In the genomic region with DNA sequence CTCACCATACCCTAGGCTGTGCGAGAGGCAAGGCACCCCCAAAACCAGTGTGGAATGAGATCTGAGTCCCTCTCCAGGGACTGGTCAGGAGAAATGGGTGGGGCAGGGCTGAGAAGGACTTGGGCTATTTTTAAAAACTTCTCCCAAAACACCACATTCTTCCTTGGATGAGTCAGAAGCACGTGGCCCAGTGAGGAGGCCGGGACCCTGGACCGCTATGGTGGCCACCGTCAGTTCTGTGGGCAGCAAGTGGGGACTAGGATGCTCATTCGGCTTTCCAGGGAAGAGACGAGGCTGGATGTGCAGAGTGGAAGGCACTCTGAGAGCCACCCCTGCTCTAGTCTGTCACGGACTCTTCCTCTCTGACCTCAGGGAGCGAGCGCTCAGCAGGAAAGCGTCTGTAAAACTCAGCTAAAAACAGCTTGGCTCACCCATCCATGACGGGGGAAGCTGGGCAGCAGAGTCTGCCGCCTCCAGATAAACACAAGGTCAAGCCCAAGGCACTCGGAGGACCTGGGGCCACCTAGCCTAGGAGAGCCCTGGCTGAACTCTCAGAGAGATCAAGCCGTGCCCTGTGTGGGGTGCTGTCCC, we compare ENCODE assay signal across 9 mouse cellular contexts. TPM values are rescaled to one million over a fixed set of nuclear protein-coding genes. Genes with fewer than 3 reads are reported as not detected.
DNase-seq lines count a peak whose midpoint lies in the region; ATAC-seq and TF ChIP-seq lines count a peak whose summit lies in the region.
"Had no signal": no experiment of that assay in that cellular context is flagged by ENCODE, and none has a peak within 500 bp of the region (broad histone marks: within the 10 kb centered on the region; RNA-seq: fewer than 3 reads in every experiment).

No protein-coding gene starts in this region.

- H3K9ac ChIP-seq in hindbrain, postnatal 0 days (replicated peaks; ENCODE audit: low read length), result 0 out of 2 replicates have a peak overlapping the region, but pooled peaks have one; percentile 13
- H3K9ac ChIP-seq in lung, embryonic 14.5 days, result peak overlapping the region; percentile 26; the same call in 1 of the 2 replicates

- H3K9me3 ChIP-seq in hindbrain, postnatal 0 days (ENCODE audit: low read length), result no peaks in the 10 kb centered on the region
- no peaks in the 10 kb centered on the region for H3K9me3 ChIP-seq in lung, embryonic 14.5 days (ENCODE audit: low read depth, low read length)

- DNase-seq in embryo, embryonic 10 days (ENCODE audit: low spot score), result peak; percentile 39
- DNase-seq in embryo, embryonic 9.5 days (ENCODE audit: extremely low spot score), result no peak
- DNase-seq in 3134 (ENCODE audit: extremely low read depth, insufficient read length, low spot score), result peak; percentile 85
- no peak for DNase-seq in hindbrain, postnatal 0 days (ENCODE audit: low spot score)
- peak; percentile 34 for DNase-seq in lung, embryonic 14.5 days
- no peak for DNase-seq in B cell, adult 2 months
- no peak for DNase-seq in spleen, adult 12 weeks (ENCODE audit: low spot score)

- H3K36me3 ChIP-seq in hindbrain, postnatal 0 days (ENCODE audit: insufficient read depth, low read length), result peaks cover 4% of the 10 kb centered on the region
- H3K36me3 ChIP-seq in lung, embryonic 14.5 days (ENCODE audit: insufficient read depth), result peaks cover 13% of the 10 kb centered on the region; the same call in 1 of the 2 replicates

- no peak for TF ChIP-seq CTCF in embryonic fibroblast, embryonic 13.5 days (IDR thresholded peaks at IDR 0.05; ENCODE audit: borderline replicate concordance, insufficient read depth, low read length)
- TF ChIP-seq CTCF in hindbrain, postnatal 0 days (IDR thresholded peaks at IDR 0.05; ENCODE audit: low read depth), result no peak
- no peak for TF ChIP-seq CTCF in lung, embryonic 14.5 days (IDR thresholded peaks at IDR 0.05; ENCODE audit: low read depth)

- H3K27me3 ChIP-seq in hindbrain, postnatal 0 days (ENCODE audit: insufficient read depth, low read length), result no peaks in the 10 kb centered on the region
- H3K27me3 ChIP-seq in lung, embryonic 14.5 days (ENCODE audit: insufficient read depth, low read length), result no peaks in the 10 kb centered on the region

- H3K27ac ChIP-seq in embryonic fibroblast, embryonic 13.5 days (ENCODE audit: insufficient read depth, low read length), result peak overlapping the region; percentile 96
- no peak overlapping the region for H3K27ac ChIP-seq in hindbrain, postnatal 0 days
- H3K27ac ChIP-seq in lung, embryonic 14.5 days (ENCODE audit: low read depth), result peak overlapping the region; percentile 54

- ATAC-seq in hindbrain, postnatal 0 days, result no peak
- peak; percentile 14 for ATAC-seq in lung, embryonic 14.5 days (ENCODE audit: insufficient read depth)

- peak; percentile 45 for TF ChIP-seq POLR2A in embryonic fibroblast, embryonic 13.5 days (IDR thresholded peaks at IDR 0.05; ENCODE audit: low read depth, low read length)

- H3K4me2 ChIP-seq in hindbrain, postnatal 0 days (ENCODE audit: low read depth, low read length), result no peak overlapping the region
- no peak overlapping the region for H3K4me2 ChIP-seq in lung, embryonic 14.5 days

- 42% methylated on average over 15 of the region's 15 CpGs for WGBS in hindbrain, postnatal 0 days
- 29% methylated on average over 15 of the region's 15 CpGs for WGBS in lung, embryonic 14.5 days

- peaks cover 20% of the 10 kb centered on the region for H3K4me1 ChIP-seq in embryonic fibroblast, embryonic 13.5 days (ENCODE audit: control insufficient read depth, insufficient read depth, low read length)
- H3K4me1 ChIP-seq in hindbrain, postnatal 0 days (ENCODE audit: insufficient read depth, low read length), result peaks cover 19% of the 10 kb centered on the region
- peaks cover 10% of the 10 kb centered on the region for H3K4me1 ChIP-seq in lung, embryonic 14.5 days (ENCODE audit: insufficient read depth)

- no peak overlapping the region for H3K4me3 ChIP-seq in embryonic fibroblast, embryonic 13.5 days (ENCODE audit: insufficient read depth, low read length)
- no peak overlapping the region for H3K4me3 ChIP-seq in hindbrain, postnatal 0 days (ENCODE audit: low read length)
- H3K4me3 ChIP-seq in lung, embryonic 14.5 days (ENCODE audit: low read depth, low read length), result no peak overlapping the region
- H3K4me3 ChIP-seq: erythroblast, embryonic 14.5 days had no signal

RNA-seq across cellular contexts. Expression of a gene that starts 35.1 kb away (rescaled TPM):
- polyA plus RNA-seq in embryonic fibroblast, embryonic 13.5 days (2011; ENCODE audit: insufficient read length, low read depth, missing spikeins), result 12.6 and 17.2 TPM in 2 replicates
- total RNA-seq in hindbrain, postnatal 0 days (2014; rRNA removed), result 79.2 and 79.4 TPM in 2 replicates
- polyA plus RNA-seq in hindbrain, postnatal 0 days (2015; fragmentation: Nextera tagmentation; extraction: Ambion mirVana), result 22.5 and 22.6 TPM in 2 replicates
- 13.5 and 16.1 TPM in 2 replicates for polyA plus RNA-seq in lung, embryonic 14.5 days (2014; fragmentation: Nextera tagmentation; extraction: Ambion mirVana)

Comparison
In these comparisons a context has a peak if more than half of its experiments do, and no peak if none do; other contexts are left out.
1. DNase-seq: peak in embryo, embryonic 10 days (single experiment), 3134 (single experiment) and lung, embryonic 14.5 days (single experiment); none in embryo, embryonic 9.5 days (single experiment), hindbrain, postnatal 0 days (single experiment), B cell, adult 2 months (0 of 2) and spleen, adult 12 weeks (single experiment).